Mouse (Mus musculus): ENCODE data around the gene Jagn1.

- peak; percentile 49 for TF ChIP-seq CTCF (IDR thresholded peaks at IDR 0.05; ENCODE audit: low read depth, low read length)
- TF ChIP-seq POLR2A (IDR thresholded peaks at IDR 0.05; ENCODE audit: borderline replicate concordance, low read depth, low read length), result no peak
Observed at GRCm38 (mm10) chr6:113441147-113441680, 1.2 kb upstream of the Jagn1 start.

Data from bone marrow macrophage, adult 2 months (primary cell).